Mouse (Mus musculus) forebrain, embryonic 15.5 days (tissue): Measurements from ENCODE around the gene Klhl5. TPM values are rescaled to one million over a fixed set of nuclear protein-coding genes. Genes with fewer than 3 reads are reported as not detected.
A peak's percentile ranks its signal among the peaks of the same experiment; 100 is the strongest.

ENCODE experiments used
- ATAC-seq: fragments of 200-750 bp; cut with Nextera tagmentation; replicated peaks from 2 replicates; pipeline ENCODE4 v1.8.0; 2017; ENCODE audit warnings: mild to moderate bottlenecking, moderate TSS enrichment, moderate library complexity
- H3K27ac ChIP-seq: fragments of 300-500 bp; sonication (generic); replicated peaks from 2 replicates; pipeline ENCODE4 v1.5.1; 2015; ENCODE audit warnings: mild to moderate bottlenecking, inconsistent platforms
- H3K27me3 ChIP-seq: fragments of 300-500 bp; sonication (generic); 2 replicates; pipeline ENCODE4 v1.6.1; 2015; ENCODE audit warnings: inconsistent platforms
- H3K36me3 ChIP-seq: fragments of 300-500 bp; sonication (generic); 2 replicates; pipeline ENCODE4 v1.6.1; 2015; ENCODE audit warnings: mild to moderate bottlenecking, inconsistent platforms
- H3K4me1 ChIP-seq: fragments of 300-500 bp; sonication (generic); 2 replicates; pipeline ENCODE4 v1.6.1; 2015; ENCODE audit warnings: inconsistent platforms
- H3K4me2 ChIP-seq: fragments of 300-500 bp; sonication (generic); replicated peaks from 2 replicates; pipeline ENCODE4 v1.6.1; 2015; ENCODE audit warnings: mild to moderate bottlenecking, inconsistent platforms
- H3K4me3 ChIP-seq: fragments of 300-500 bp; sonication (generic); 2 replicates; pipeline ENCODE4 v1.5.1; 2015; ENCODE audit warnings: mild to moderate bottlenecking, inconsistent platforms
- H3K9ac ChIP-seq: fragments of 300-500 bp; sonication (generic); replicated peaks from 2 replicates; pipeline ENCODE4 v1.6.1; 2015; ENCODE audit warnings: mild to moderate bottlenecking, inconsistent platforms
- H3K9me3 ChIP-seq: fragments of 300-500 bp; sonication (generic); 2 replicates; pipeline ENCODE4 v1.6.1; 2016; ENCODE audit warnings: inconsistent platforms
- WGBS: fragments of 180-500 bp; shearing (Covaris S2); methylation state at CpG from one replicate; pipeline ENCODE4 v1.1.7; 2015; ENCODE audit warnings: mixed read lengths; 5-methylcytosine and 5-hydroxymethylcytosine counted together
- polyA plus RNA-seq: library from polyadenylated mRNA; unstranded; fragments of >200 nt; fragmentation: Nextera tagmentation; extraction: Ambion mirVana; gene quantifications from 2 replicates; pipeline ENCODE4 v1.2.1, GENCODE M21; 2015

Klhl5 gene
- polyA plus RNA-seq: 59.0 and 60.4 TPM in 2 replicates

DNA sequence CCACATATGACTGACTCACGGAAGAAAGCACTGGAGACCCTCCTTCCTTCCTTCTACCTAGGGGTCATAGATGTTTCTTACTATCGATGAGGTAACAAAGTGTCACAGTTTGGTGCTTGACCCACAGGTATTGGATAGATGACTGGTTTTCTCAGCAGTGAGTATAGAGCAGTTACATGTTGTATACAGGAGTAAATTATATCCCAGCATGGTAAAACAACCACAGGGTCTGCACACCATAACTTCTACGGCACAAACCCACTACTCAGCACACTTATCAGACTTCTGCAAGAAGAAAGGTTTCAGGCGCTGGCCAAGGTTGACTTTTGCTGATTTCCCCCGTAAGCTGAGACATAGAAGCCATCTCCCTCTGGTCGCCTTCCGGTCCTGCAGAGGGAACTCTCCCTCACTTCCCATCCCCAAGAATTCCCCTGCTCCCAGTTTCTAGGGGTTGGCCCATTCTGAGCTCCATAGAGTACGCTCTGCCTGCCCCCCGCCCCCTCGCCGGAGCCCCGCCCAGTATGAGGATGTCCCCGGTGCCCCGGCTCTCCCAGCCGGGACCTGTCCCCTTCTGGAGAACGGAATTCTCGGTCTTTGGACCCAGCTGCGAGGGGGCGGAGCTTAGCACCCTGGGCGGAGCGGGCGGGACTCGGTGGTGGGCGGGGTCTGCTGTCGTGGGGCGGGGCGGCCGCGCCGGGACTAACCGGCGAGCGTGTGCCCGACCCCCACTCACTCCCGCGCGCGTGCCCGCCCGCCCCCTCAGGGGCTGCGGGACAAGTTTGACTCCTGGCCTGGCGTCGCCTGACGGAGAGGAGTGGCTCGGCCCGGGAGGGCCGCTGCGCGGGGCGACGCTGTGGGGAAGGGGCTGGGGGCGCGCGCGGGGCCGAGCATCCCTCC lies at the start of gene Klhl5:
Gene Klhl5, plus strand, starts transcription at position 664 of the 897 bp plus-strand sequence.
- H3K4me3 ChIP-seq: peak within 1 kb of the TSS; percentile 66
- H3K4me1 ChIP-seq: peaks cover 12% of the 10 kb centered on the region; the same call in 1 of the 2 replicates
- H3K4me2 ChIP-seq: peak within 1 kb of the TSS; percentile 85
- H3K36me3 ChIP-seq: no peaks in the 10 kb centered on the region
- H3K27ac ChIP-seq: peak within 1 kb of the TSS; percentile 36
- H3K9me3 ChIP-seq: no peaks in the 10 kb centered on the region
- WGBS: 5% methylated on average over 42 of the region's 56 CpGs
- ATAC-seq: peak; percentile 94
- peak within 1 kb of the TSS; percentile 77 for H3K9ac ChIP-seq
- H3K27me3 ChIP-seq: no peaks in the 10 kb centered on the region

DNA sequence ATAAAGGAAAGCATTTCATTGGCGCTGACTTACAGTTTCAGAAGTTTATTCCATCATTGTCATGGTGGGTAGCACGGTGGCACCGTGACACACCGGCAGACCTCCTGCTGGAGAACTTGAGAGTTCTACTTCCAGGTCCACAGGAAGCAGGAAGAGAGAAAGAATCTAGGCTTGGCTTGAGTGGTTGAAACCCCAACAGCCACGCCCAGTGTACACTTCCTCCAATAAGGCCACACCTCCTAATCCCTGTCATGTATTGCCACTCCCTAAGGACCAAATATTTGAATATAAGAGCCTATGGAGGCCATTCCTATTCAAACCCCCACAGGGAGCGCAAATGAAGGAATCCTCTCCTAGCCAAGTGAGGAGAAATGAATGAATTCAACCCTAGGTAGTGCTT lies 49.7 kb upstream of the Klhl5 start:
- Histone ChIP-seq H3K4me1 (no peaks in the 10 kb centered on the region), H3K4me3 (no peak overlapping the region), H3K36me3 (no peaks in the 10 kb centered on the region), H3K27me3 (no peaks in the 10 kb centered on the region), H3K9me3 (no peaks in the 10 kb centered on the region), H3K9ac (no peak overlapping the region), H3K4me2 (no peak overlapping the region), H3K27ac (no peak overlapping the region)
- WGBS: 95% methylated on average over 6 of the region's 6 CpGs
- ATAC-seq: no peak

DNA sequence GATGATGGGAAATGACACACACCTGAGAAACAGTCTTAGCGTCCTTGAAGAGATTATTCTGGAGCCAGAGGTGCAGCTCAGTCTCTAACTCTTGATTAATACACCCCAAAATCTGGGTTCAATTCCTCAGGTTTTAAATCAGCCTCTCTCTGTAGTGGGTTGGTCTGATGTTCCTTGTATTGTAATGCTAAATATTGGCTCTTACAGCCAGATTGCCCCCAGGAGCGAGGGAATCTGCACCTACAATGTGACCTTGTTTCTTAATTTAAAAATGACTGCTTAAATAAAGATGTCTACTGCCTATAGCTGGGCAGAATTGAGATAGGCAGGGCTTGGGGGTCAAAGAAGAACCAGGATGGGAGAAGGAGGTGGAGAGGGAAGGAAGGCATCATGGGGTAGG lies 47.5 kb upstream of the Klhl5 start:
- Histone ChIP-seq H3K4me2 (no peak overlapping the region), H3K9ac (no peak overlapping the region), H3K4me3 (no peak overlapping the region), H3K9me3 (no peaks in the 10 kb centered on the region), H3K36me3 (no peaks in the 10 kb centered on the region), H3K27me3 (no peaks in the 10 kb centered on the region), H3K27ac (no peak overlapping the region), H3K4me1 (no peaks in the 10 kb centered on the region)
- ATAC-seq: no peak
- 72% methylated on average over 2 of the region's 2 CpGs for WGBS

- 92% methylated on average over 4 of the region's 4 CpGs for WGBS
- Histone ChIP-seq H3K4me1 (no peaks in the 10 kb centered on the region), H3K4me2 (no peak overlapping the region), H3K4me3 (no peak overlapping the region), H3K9ac (no peak overlapping the region), H3K27me3 (no peaks in the 10 kb centered on the region), H3K9me3 (no peaks in the 10 kb centered on the region), H3K27ac (no peak overlapping the region), H3K36me3 (no peaks in the 10 kb centered on the region)
- ATAC-seq: no peak
Measured at GRCm38 (mm10) chr5:65062236-65062635, 45.1 kb upstream of the Klhl5 start.

DNA sequence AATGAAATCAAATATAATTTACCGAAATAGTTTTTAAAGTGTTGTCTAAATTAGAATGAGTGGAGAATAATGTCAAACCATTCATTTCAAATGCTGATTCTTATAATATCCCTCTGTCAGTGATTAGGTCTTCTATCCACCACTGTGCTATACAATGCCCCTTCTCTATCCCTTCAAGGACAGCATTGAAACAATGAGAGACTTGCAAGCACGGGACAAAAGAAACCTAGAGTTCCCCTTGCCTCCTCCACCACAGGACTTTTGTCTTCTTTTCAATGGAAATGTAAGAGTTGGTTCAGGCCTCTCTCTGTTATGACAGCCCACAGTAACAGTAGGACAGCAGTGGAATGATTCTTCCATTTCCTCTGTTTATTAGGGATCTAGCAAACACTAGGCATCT lies 44.1 kb upstream of the Klhl5 start:
- no peak for ATAC-seq
- H3K4me3 ChIP-seq: no peak overlapping the region
- H3K27me3 ChIP-seq: no peaks in the 10 kb centered on the region
- WGBS: 57% methylated on average over 2 of the region's 2 CpGs
- H3K9me3 ChIP-seq: no peaks in the 10 kb centered on the region
- H3K9ac ChIP-seq: no peak overlapping the region
- no peak overlapping the region for H3K4me2 ChIP-seq
- H3K27ac ChIP-seq: no peak overlapping the region
- H3K4me1 ChIP-seq: no peaks in the 10 kb centered on the region
- H3K36me3 ChIP-seq: no peaks in the 10 kb centered on the region

DNA sequence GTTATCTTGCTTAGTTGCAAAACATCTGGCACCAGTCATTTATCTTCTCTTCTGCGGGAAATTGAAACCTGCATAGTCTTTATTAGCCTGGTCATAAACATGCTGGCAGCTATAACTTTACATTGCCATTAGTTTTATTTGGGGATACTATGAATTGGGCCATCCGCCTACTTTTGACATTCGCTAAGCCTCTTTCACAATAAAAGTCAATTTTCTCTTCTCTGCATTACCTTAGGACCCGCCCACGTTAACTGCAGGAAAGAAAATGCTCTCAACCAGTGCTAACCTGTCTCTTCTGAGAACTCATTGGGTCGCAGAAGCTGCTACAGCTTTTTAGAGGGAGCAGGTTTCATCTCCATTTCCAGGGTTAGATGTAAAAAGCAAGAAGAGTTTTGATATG lies 39.2 kb upstream of the Klhl5 start:
- Histone ChIP-seq H3K9ac (no peak overlapping the region), H3K4me2 (no peak overlapping the region), H3K9me3 (no peaks in the 10 kb centered on the region), H3K4me3 (no peak overlapping the region), H3K4me1 (no peaks in the 10 kb centered on the region), H3K27ac (no peak overlapping the region), H3K27me3 (no peaks in the 10 kb centered on the region), H3K36me3 (no peaks in the 10 kb centered on the region)
- 84% methylated on average over 6 of the region's 6 CpGs for WGBS
- no peak for ATAC-seq

- H3K4me1 ChIP-seq: no peaks in the 10 kb centered on the region
- no peak overlapping the region; the same call in 1 of the 2 replicates for H3K27ac ChIP-seq
- no peak overlapping the region for H3K4me3 ChIP-seq
- H3K9me3 ChIP-seq: no peaks in the 10 kb centered on the region
- H3K4me2 ChIP-seq: no peak overlapping the region
- WGBS: 57% methylated on average over 11 of the region's 11 CpGs
- no peak for ATAC-seq
- H3K9ac ChIP-seq: no peak overlapping the region
- no peaks in the 10 kb centered on the region for H3K27me3 ChIP-seq
- H3K36me3 ChIP-seq: no peaks in the 10 kb centered on the region
Measured at GRCm38 (mm10) chr5:65069872-65070271, 37.5 kb upstream of the Klhl5 start.

- no peak overlapping the region for H3K4me3 ChIP-seq
- no peak overlapping the region for H3K4me2 ChIP-seq
- H3K9me3 ChIP-seq: no peaks in the 10 kb centered on the region
- peak; percentile 53; the same call in 1 of the 2 replicates for ATAC-seq
- H3K4me1 ChIP-seq: no peaks in the 10 kb centered on the region
- H3K27me3 ChIP-seq: no peaks in the 10 kb centered on the region
- no peak overlapping the region for H3K9ac ChIP-seq
- H3K27ac ChIP-seq: no peak overlapping the region
- H3K36me3 ChIP-seq: no peaks in the 10 kb centered on the region
- 7% methylated on average over 6 of the region's 6 CpGs for WGBS
Measured at GRCm38 (mm10) chr5:65071689-65072118, 35.6 kb upstream of the Klhl5 start.

- no peaks in the 10 kb centered on the region for H3K36me3 ChIP-seq
- H3K27me3 ChIP-seq: no peaks in the 10 kb centered on the region
- no peak for ATAC-seq
- WGBS: 74% methylated on average over 4 of the region's 4 CpGs
- H3K9ac ChIP-seq: no peak overlapping the region
- H3K27ac ChIP-seq: no peak overlapping the region
- no peak overlapping the region for H3K4me3 ChIP-seq
- no peak overlapping the region for H3K4me2 ChIP-seq
- no peaks in the 10 kb centered on the region for H3K4me1 ChIP-seq
- no peaks in the 10 kb centered on the region for H3K9me3 ChIP-seq
Measured at GRCm38 (mm10) chr5:65073247-65073646, 34.1 kb upstream of the Klhl5 start.

- 67% methylated on average over 7 of the region's 7 CpGs for WGBS
Measured at GRCm38 (mm10) chr5:65074693-65075092, 32.6 kb upstream of the Klhl5 start.

GRCm38 (mm10) chr5:65076087-65076486 lies 31.3 kb upstream of the Klhl5 start:
- Histone ChIP-seq H3K4me1 (no peaks in the 10 kb centered on the region), H3K9ac (no peak overlapping the region), H3K36me3 (no peaks in the 10 kb centered on the region), H3K27me3 (no peaks in the 10 kb centered on the region), H3K4me3 (no peak overlapping the region), H3K4me2 (no peak overlapping the region), H3K9me3 (no peaks in the 10 kb centered on the region), H3K27ac (no peak overlapping the region)
- WGBS: 82% methylated on average over 2 of the region's 2 CpGs
- no peak for ATAC-seq

More at GRCm38 (mm10) chr5:65074693-65075092, 32.6 kb upstream of the Klhl5 start:
- Histone ChIP-seq H3K4me1 (no peaks in the 10 kb centered on the region), H3K4me3 (no peak overlapping the region), H3K4me2 (no peak overlapping the region), H3K36me3 (no peaks in the 10 kb centered on the region), H3K27me3 (no peaks in the 10 kb centered on the region), H3K9me3 (no peaks in the 10 kb centered on the region), H3K27ac (no peak overlapping the region), H3K9ac (no peak overlapping the region)
- no peak for ATAC-seq

GRCm38 (mm10) chr5:65076748-65077147 lies 30.6 kb upstream of the Klhl5 start:
- Histone ChIP-seq H3K4me3 (no peak overlapping the region), H3K4me2 (no peak overlapping the region), H3K27ac (no peak overlapping the region), H3K4me1 (no peaks in the 10 kb centered on the region), H3K9me3 (no peaks in the 10 kb centered on the region), H3K9ac (no peak overlapping the region), H3K27me3 (no peaks in the 10 kb centered on the region), H3K36me3 (no peaks in the 10 kb centered on the region)
- WGBS: 63% methylated on average over 3 of the region's 3 CpGs
- ATAC-seq: no peak
